Mouse (Mus musculus) olfactory bulb, adult 2 months (tissue): Measurements from ENCODE around the gene Tet1.

ENCODE experiments used
- CTCF ChIP-seq: fragments of 200-500 bp; IDR thresholded peaks from 2 replicates; pipeline ENCODE4 v1.5.1; 2012; ENCODE audit warnings: low read depth, mild to moderate bottlenecking, low read length, moderate library complexity; ENCODE audit not compliant: insufficient read depth
- POLR2A ChIP-seq: fragments of 200-500 bp; IDR thresholded peaks from 2 replicates; pipeline ENCODE4 v1.6.1; 2012; ENCODE audit warnings: mild to moderate bottlenecking, low read depth, low read length, moderate library complexity; ENCODE audit not compliant: insufficient read depth

DNA sequence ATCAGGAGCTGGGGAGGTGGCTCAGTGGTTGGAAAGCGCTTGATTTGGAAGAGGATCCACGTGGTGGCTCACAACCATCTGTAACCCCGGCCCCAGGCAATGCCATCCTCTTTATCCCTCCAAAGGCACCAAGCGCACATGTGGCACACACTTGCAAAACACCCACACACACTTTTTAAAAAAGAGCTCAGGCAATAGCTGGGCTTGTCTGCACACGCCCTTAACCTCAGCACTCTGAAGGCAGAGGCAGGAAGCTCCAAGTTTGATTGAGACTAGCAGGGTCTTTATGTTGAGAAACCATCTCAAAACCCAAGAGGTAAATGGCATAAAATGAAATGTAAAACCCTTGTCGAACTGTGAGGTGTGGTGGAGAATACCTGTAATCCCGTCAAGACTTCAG, 57.2 kb downstream of the Tet1 start:
- no peak for TF ChIP-seq POLR2A
- TF ChIP-seq CTCF: no peak
